Mouse (Mus musculus) myocyte (in vitro differentiated cells): ENCODE measurements around the gene Mrpl4. TPM values are rescaled to one million over a fixed set of nuclear protein-coding genes. Genes with fewer than 3 reads are reported as not detected.

Source experiments
- H3K27me3 ChIP-seq: one replicate; pipeline ENCODE4 v1.6.1; 2011; ENCODE audit not compliant: control insufficient read depth, insufficient read depth, insufficient read length
- H3K36me3 ChIP-seq: one replicate; pipeline ENCODE4 v1.6.1; 2011; ENCODE audit not compliant: control insufficient read depth, insufficient read depth
- H3K4me2 ChIP-seq: one replicate; pipeline ENCODE4 v1.6.1; 2011; ENCODE audit warnings: low read depth, control low read depth
- H3K4me3 ChIP-seq: one replicate; pipeline ENCODE4 v1.5.1; 2011; ENCODE audit warnings: mild to moderate bottlenecking, control low read depth, moderate library complexity
- H3K79me2 ChIP-seq: one replicate; pipeline ENCODE4 v1.6.1; 2011; ENCODE audit not compliant: control insufficient read depth, insufficient read depth
- H3ac ChIP-seq: one replicate; pipeline ENCODE4 v1.6.1; 2011; ENCODE audit not compliant: control insufficient read depth, insufficient read length
- CEBPB ChIP-seq: IDR thresholded peaks from 2 replicates; pipeline ENCODE4 v1.6.1; 2011; ENCODE audit warnings: mild to moderate bottlenecking, moderate library complexity; ENCODE audit not compliant: poor library complexity, insufficient read depth, severe bottlenecking
- E2F4 ChIP-seq: IDR thresholded peaks from one replicate; pipeline ENCODE4 v1.6.1; 2011; ENCODE audit warnings: mild to moderate bottlenecking, control low read depth, moderate library complexity; ENCODE audit not compliant: insufficient read depth
- MAX ChIP-seq: IDR thresholded peaks from one replicate; pipeline ENCODE4 v1.6.1; 2011; ENCODE audit warnings: low read depth, mild to moderate bottlenecking, control low read depth
- MYOD1 ChIP-seq, 3 experiments: IDR thresholded peaks; one replicate each; pipeline ENCODE4 v1.6.1; 2011; ENCODE audit warnings: control low read depth in 2 of 3, low read depth in 2 of 3, mild to moderate bottlenecking in 2 of 3, moderate library complexity in 1 of 3; ENCODE audit not compliant: insufficient read length in 2 of 3, control insufficient read depth in 1 of 3
- MYOG ChIP-seq, 3 experiments: IDR thresholded peaks; one replicate each; pipeline ENCODE4 v1.6.1; 2011; ENCODE audit warnings: control low read depth in 2 of 3, low read depth in 2 of 3, mild to moderate bottlenecking in 2 of 3; ENCODE audit not compliant: insufficient read length in 2 of 3, control insufficient read depth in 1 of 3, insufficient read depth in 1 of 3
- POLR2A ChIP-seq: IDR thresholded peaks from one replicate; pipeline ENCODE4 v1.6.1; 2011; ENCODE audit warnings: low read depth, mild to moderate bottlenecking, control low read depth, moderate library complexity; ENCODE audit not compliant: insufficient read length
- POLR2AphosphoS2 ChIP-seq: IDR thresholded peaks from one replicate; pipeline ENCODE4 v1.6.1; 2011; ENCODE audit warnings: low read depth, control low read depth; ENCODE audit not compliant: insufficient read length
- REST ChIP-seq: IDR thresholded peaks from one replicate; pipeline ENCODE4 v1.6.1; 2011; ENCODE audit warnings: mild to moderate bottlenecking, control low read depth, moderate library complexity; ENCODE audit not compliant: insufficient read depth, insufficient read length
- SRF ChIP-seq: IDR thresholded peaks from one replicate; pipeline ENCODE4 v1.6.1; 2011; ENCODE audit warnings: low read depth; ENCODE audit not compliant: control insufficient read depth, insufficient read length
- TCF12 ChIP-seq: IDR thresholded peaks from one replicate; pipeline ENCODE4 v1.6.1; 2011; ENCODE audit warnings: mild to moderate bottlenecking, control low read depth; ENCODE audit not compliant: poor library complexity, insufficient read depth, severe bottlenecking
- TCF3 ChIP-seq: IDR thresholded peaks from one replicate; pipeline ENCODE4 v1.6.1; 2011; ENCODE audit warnings: low read depth, control low read depth; ENCODE audit not compliant: insufficient read length
- USF1 ChIP-seq: IDR thresholded peaks from one replicate; pipeline ENCODE4 v1.6.1; 2011; ENCODE audit warnings: low read depth, mild to moderate bottlenecking, control low read depth, moderate library complexity
- polyA plus RNA-seq: library from polyadenylated mRNA; unstranded; fragments of >200 nt; fragmentation: generic; extraction: Trizol; gene quantifications from one replicate; pipeline ENCODE4 v1.2.1, GENCODE M21; 2012; ENCODE audit warnings: missing spikeins

Gene Mrpl4
- polyA plus RNA-seq, 1 experiment: 110 TPM

DNA sequence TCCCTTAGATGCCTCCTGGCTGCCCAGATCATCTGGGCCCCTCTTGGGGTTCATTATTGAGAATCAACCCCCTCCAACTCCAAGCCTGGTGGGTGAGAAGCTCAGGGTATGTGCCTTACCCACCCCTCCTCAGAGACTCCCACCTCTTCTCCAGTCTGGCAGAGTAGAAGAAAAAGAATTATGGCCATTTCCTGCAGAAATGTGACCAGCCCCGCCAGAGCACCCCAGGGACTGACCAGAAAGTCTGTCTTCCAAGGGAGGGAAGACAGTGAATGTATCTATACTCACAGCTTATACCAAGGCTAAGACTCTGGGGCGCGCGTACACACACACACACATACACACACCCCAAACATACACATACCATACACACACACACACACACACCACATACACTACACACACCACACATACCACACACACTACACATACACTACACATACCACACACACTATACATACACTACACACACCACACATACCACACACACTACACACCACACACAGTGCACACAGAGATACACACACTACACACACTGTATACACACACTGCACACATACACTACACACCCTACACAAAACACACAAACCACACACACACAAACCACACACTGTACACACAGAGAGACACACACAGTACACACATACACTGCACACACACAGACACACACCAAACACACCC lies 29.4 kb upstream of the Mrpl4 start:
- H3K4me2 ChIP-seq: peak overlapping the region; percentile 94
- peak overlapping the region; percentile 15 for H3K4me3 ChIP-seq
- TF ChIP-seq POLR2A (peak; percentile 14), TCF3 (no peak)
- H3K79me2 ChIP-seq: peaks cover 38% of the 10 kb centered on the region
- no peaks in the 10 kb centered on the region for H3K27me3 ChIP-seq
- no peaks in the 10 kb centered on the region for H3K36me3 ChIP-seq
- H3ac ChIP-seq: no peak overlapping the region

DNA sequence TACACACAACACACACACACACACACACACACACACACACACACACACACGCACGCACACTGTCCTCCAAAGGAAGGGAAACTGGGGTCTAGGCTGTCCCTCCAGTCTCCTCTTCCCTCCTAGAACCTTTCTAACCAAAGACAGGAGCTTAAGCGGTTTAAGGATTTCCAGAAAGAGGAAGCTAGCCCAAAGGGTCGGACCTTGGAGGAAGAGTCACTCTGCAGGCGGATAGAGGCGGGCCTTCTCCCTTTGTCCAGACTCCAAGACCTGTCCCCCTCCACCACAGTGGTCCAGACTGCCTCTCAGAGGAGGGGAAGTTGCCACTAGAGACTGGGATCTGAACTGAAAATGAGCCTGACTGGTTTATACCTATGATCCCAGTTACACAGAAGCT lies 28.9 kb upstream of the Mrpl4 start:
- Histone ChIP-seq H3K4me2 (peak overlapping the region; percentile 94), H3K79me2 (peaks cover 38% of the 10 kb centered on the region), H3K27me3 (no peaks in the 10 kb centered on the region), H3K4me3 (no peak overlapping the region), H3ac (no peak overlapping the region), H3K36me3 (no peaks in the 10 kb centered on the region)
- no peak for TF ChIP-seq TCF3
- TF ChIP-seq E2F4: no peak

- Histone ChIP-seq H3K79me2 (peaks cover 31% of the 10 kb centered on the region), H3K4me3 (peak overlapping the region; percentile 63), H3K36me3 (no peaks in the 10 kb centered on the region), H3ac (peak overlapping the region; percentile 24), H3K27me3 (no peaks in the 10 kb centered on the region), H3K4me2 (peak overlapping the region; percentile 95)
- no peak for TF ChIP-seq MYOD1 (IDR thresholded peaks at IDR 0.05; ENCODE audit: control insufficient read depth in 1 of 3, insufficient read length in 2 of 3, low read depth in 2 of 3)
- TF ChIP-seq SRF: peak; percentile 42
- no peak for TF ChIP-seq TCF12
- no peak for TF ChIP-seq CEBPB
- no peak for TF ChIP-seq MAX
- no peak for TF ChIP-seq REST
- no peak for TF ChIP-seq POLR2AphosphoS2
- no peak for TF ChIP-seq E2F4
- no peak for TF ChIP-seq MYOG (IDR thresholded peaks at IDR 0.05; ENCODE audit: control insufficient read depth in 1 of 3, insufficient read depth in 1 of 3, insufficient read length in 2 of 3, low read depth in 2 of 3)
- peak; percentile 35 for TF ChIP-seq POLR2A
- no peak for TF ChIP-seq TCF3
- TF ChIP-seq USF1: no peak
Measured at GRCm38 (mm10) chr9:20975431-20976215, 26.9 kb upstream of the Mrpl4 start.

DNA sequence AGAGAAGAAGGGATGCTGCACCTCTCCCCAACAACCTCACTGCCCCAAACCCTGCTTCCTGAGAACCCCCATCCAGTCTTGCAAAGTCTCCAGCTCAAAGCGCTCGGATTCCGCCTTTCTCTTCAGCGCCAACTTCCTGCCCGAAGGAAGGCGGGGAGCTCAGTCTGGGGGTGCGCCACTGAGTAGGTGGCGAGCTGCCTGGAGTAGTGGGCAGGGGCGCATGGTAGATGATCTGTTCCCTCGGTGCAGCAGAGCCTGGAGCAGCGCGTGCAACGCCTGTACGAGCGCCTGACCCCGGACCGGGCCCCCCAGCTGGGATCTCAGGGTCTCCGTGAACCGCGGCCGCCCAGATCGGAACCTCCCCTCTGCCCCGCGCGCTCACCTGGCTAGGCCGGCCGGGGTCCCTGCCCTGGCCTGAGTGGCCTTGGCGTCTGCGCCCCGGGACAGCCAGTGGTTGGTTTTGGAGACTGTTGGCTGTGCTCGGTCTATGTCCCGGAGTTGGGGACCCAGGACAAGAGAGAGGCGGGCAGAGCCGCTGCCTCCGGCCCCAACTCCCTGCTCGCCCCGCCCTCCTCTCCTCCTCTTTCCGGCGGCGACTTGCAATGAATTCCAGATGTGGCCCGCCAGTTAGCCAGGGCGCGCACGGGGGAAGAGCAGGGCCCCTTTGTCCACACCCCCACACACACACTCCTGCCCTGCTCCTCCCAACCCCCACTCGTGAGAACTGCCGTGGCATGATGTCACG lies 26.1 kb upstream of the Mrpl4 start, which contains the start of gene S1pr2:
Gene S1pr2, minus strand, starts transcription at position 566 of the 745 bp plus-strand sequence.
- Histone ChIP-seq H3K79me2 (peaks cover 26% of the 10 kb centered on the region), H3ac (peak within 1 kb of the TSS; percentile 24), H3K36me3 (no peaks in the 10 kb centered on the region), H3K4me2 (peak within 1 kb of the TSS; percentile 95), H3K27me3 (no peaks in the 10 kb centered on the region), H3K4me3 (peak within 1 kb of the TSS; percentile 63)
- no peak for TF ChIP-seq MYOD1 (IDR thresholded peaks at IDR 0.05; ENCODE audit: control insufficient read depth in 1 of 3, insufficient read length in 2 of 3, low read depth in 2 of 3)
- no peak for TF ChIP-seq E2F4
- TF ChIP-seq TCF3: no peak
- no peak for TF ChIP-seq SRF
- TF ChIP-seq CEBPB: no peak
- no peak for TF ChIP-seq TCF12
- no peak for TF ChIP-seq USF1
- TF ChIP-seq REST: no peak
- TF ChIP-seq POLR2A: peak; percentile 58
- TF ChIP-seq MYOG (IDR thresholded peaks at IDR 0.05; ENCODE audit: control insufficient read depth in 1 of 3, insufficient read depth in 1 of 3, insufficient read length in 2 of 3, low read depth in 2 of 3): no peak
- TF ChIP-seq MAX: no peak
- peak; percentile 59 for TF ChIP-seq POLR2AphosphoS2
